Mouse (Mus musculus) neural tube, embryonic 13.5 days (tissue): ENCODE measurements at regions not wholly inside any gene's neighbourhood (a gene's known extent, or its start where the extent isn't known, plus 50 kb on each side); places are given as distances from the start of the nearest gene placed in this dataset.

Source experiments
- ATAC-seq: fragments of 200-750 bp; cut with Nextera tagmentation; 2 replicates; pipeline ENCODE4 v1.8.0; 2017; ENCODE audit warnings: low read depth, mild to moderate bottlenecking, moderate TSS enrichment, moderate library complexity
- H3K27ac ChIP-seq: fragments of 300-500 bp; sonication (generic); replicated peaks from 2 replicates; pipeline ENCODE4 v1.5.1; 2015; ENCODE audit warnings: moderate library complexity, mild to moderate bottlenecking, inconsistent platforms
- H3K27me3 ChIP-seq: fragments of 300-500 bp; sonication (generic); 2 replicates; pipeline ENCODE4 v1.6.1; 2015; ENCODE audit warnings: mild to moderate bottlenecking, inconsistent platforms
- H3K36me3 ChIP-seq: fragments of 300-500 bp; sonication (generic); 2 replicates; pipeline ENCODE4 v1.6.1; 2015; ENCODE audit warnings: mild to moderate bottlenecking, inconsistent platforms
- H3K4me1 ChIP-seq: fragments of 300-500 bp; sonication (generic); replicated peaks from 2 replicates; pipeline ENCODE4 v1.6.1; 2015; ENCODE audit warnings: inconsistent platforms
- H3K4me2 ChIP-seq: fragments of 300-500 bp; sonication (generic); 2 replicates; pipeline ENCODE4 v1.6.1; 2015; ENCODE audit warnings: inconsistent platforms, mild to moderate bottlenecking, moderate library complexity
- H3K4me3 ChIP-seq: fragments of 300-500 bp; sonication (generic); 2 replicates; pipeline ENCODE4 v1.5.1; 2015; ENCODE audit warnings: mild to moderate bottlenecking, inconsistent platforms
- H3K9ac ChIP-seq: fragments of 300-500 bp; sonication (generic); 2 replicates; pipeline ENCODE4 v1.6.1; 2015; ENCODE audit warnings: moderate library complexity, mild to moderate bottlenecking, inconsistent platforms
- H3K9me3 ChIP-seq: fragments of 300-500 bp; sonication (generic); 2 replicates; pipeline ENCODE4 v1.6.1; 2016; ENCODE audit warnings: inconsistent platforms
- WGBS: fragments of 180-500 bp; shearing (Covaris S2); methylation state at CpG from one replicate; pipeline ENCODE4 v1.1.7; 2015; 5-methylcytosine and 5-hydroxymethylcytosine counted together

DNA sequence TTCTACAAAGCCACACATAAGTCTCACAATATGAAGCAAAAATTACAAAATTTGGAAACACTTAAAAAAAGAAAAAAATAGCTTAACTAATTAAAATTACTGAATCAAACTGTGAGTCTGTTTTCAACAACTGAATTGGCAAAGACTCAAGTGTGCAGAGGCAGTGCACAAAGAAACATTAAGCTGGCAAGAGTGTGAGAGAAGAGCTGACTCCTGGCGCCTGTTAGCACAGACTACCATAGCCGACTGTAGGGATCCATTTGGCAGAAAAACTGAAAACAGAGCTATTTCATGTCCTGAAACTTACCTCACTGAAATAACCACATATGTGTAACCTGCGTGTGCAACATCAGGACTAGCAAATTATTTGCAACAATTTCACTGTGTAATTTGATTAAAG lies 746.4 kb upstream of the Cypt12 start:
- H3K27me3 ChIP-seq = no peaks in the 10 kb centered on the region
- H3K9ac ChIP-seq = no peak overlapping the region
- no peak overlapping the region for H3K4me2 ChIP-seq
- no peak overlapping the region for H3K27ac ChIP-seq
- H3K4me1 ChIP-seq = no peaks in the 10 kb centered on the region
- 84% methylated on average over 3 of the region's 3 CpGs for WGBS
- H3K9me3 ChIP-seq = no peaks in the 10 kb centered on the region
- H3K4me3 ChIP-seq = no peak overlapping the region
- no peak for ATAC-seq
- H3K36me3 ChIP-seq = no peaks in the 10 kb centered on the region

DNA sequence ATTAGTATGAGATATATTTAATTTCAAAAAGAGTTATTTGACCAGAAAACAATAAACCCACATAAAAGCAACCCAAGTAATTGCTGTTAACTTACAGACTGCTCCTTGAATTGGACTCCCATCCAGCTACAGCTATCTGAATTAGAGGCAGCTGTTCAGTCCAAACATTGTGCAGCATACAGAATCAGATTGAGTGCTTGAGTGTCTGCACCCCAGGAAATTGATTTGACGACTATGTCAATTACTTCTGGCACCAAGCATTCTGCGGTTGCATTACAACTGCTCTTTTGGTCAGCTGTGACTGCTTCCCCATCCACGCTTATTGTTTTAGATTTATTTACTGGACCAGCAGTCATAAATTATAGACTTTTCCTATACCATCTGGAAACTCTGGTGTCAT lies 734.2 kb upstream of the Cypt12 start:
- no peak overlapping the region for H3K27ac ChIP-seq
- H3K36me3 ChIP-seq = no peaks in the 10 kb centered on the region
- H3K4me2 ChIP-seq = no peak overlapping the region
- no peaks in the 10 kb centered on the region for H3K4me1 ChIP-seq
- ATAC-seq = peak; percentile 59
- H3K27me3 ChIP-seq = no peaks in the 10 kb centered on the region
- no peak overlapping the region for H3K4me3 ChIP-seq
- no peak overlapping the region for H3K9ac ChIP-seq
- no peaks in the 10 kb centered on the region for H3K9me3 ChIP-seq
- 20% methylated on average over 3 of the region's 3 CpGs for WGBS

DNA sequence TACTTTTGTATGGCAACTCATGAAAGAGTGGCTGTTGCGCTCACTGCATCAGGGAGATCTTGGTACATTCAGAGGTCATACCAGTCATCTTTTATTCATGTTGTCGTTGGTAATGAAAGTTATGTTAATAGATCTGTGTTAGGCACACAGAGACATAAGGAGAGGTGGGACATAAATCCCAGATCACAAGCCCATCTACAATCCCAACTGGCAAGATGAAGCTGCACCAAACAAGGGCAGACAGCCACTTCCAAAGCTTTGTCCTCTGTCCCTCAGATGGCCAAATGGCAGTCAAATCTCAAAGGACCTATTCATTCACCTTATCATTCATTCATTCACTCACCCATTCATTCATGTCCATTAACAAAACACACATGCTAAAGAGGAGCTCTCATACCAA lies 731.4 kb upstream of the Cypt12 start:
- H3K4me3 ChIP-seq = no peak overlapping the region

DNA sequence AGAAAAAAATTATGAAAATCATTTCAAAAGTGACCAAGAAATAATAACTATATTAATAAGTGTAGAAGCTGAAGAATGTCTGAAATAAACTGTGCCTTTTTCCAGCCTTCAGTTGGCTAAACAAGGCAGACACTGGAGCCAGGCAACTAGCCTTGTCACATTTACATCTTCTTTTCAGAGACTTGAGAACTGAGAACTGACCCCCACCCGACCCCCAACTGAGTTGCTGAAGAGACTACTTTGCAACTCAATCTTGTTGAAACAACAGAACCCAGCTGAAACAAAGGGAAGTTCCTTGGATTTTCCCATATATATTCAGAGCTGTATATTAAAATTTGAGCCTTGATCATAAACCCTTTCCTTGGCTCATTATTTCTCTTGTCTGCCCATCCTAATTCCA lies 709.8 kb upstream of the Cypt12 start:
- Histone ChIP-seq H3K9ac (no peak overlapping the region), H3K27ac (no peak overlapping the region), H3K4me3 (no peak overlapping the region), H3K36me3 (no peaks in the 10 kb centered on the region), H3K27me3 (no peaks in the 10 kb centered on the region), H3K4me2 (no peak overlapping the region), H3K9me3 (no peaks in the 10 kb centered on the region), H3K4me1 (no peaks in the 10 kb centered on the region)
- 6% methylated on average over 1 of the region's 1 CpGs for WGBS
- ATAC-seq = no peak

More for the DNA sequence above, 731.4 kb upstream of the Cypt12 start:
- no peaks in the 10 kb centered on the region for H3K27me3 ChIP-seq
- peak; percentile 27; the same call in 1 of the 2 replicates for ATAC-seq
- no peak overlapping the region for H3K27ac ChIP-seq
- no peaks in the 10 kb centered on the region for H3K4me1 ChIP-seq
- no peaks in the 10 kb centered on the region for H3K36me3 ChIP-seq
- WGBS = 28% methylated on average over 2 of the region's 2 CpGs
- H3K4me2 ChIP-seq = no peak overlapping the region
- H3K9ac ChIP-seq = no peak overlapping the region
- H3K9me3 ChIP-seq = no peaks in the 10 kb centered on the region

DNA sequence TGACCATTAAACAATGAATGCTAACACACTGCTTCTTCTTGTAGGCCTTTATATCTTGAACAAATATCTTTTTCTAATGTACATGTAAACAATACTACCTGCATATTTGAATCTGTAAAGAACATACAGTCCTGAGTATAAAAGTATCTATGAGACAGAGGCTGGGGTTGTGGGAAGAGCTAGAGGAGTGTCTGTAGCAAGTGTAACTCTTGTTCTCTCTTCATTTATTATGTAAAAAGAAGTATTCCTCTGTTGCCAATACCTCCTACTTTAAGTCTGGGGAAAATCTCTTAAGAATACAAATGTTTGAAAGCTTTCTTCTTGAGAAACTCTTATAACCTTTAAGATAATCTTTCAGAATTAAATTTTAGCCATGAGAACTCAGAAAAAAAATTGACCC lies 689.8 kb upstream of the Cypt12 start:
- H3K4me3 ChIP-seq = no peak overlapping the region
- no peak for ATAC-seq
- no peaks in the 10 kb centered on the region for H3K36me3 ChIP-seq
- H3K27ac ChIP-seq = no peak overlapping the region
- no peaks in the 10 kb centered on the region for H3K27me3 ChIP-seq
- H3K4me2 ChIP-seq = no peak overlapping the region
- no peaks in the 10 kb centered on the region for H3K4me1 ChIP-seq
- H3K9ac ChIP-seq = no peak overlapping the region
- H3K9me3 ChIP-seq = no peaks in the 10 kb centered on the region

DNA sequence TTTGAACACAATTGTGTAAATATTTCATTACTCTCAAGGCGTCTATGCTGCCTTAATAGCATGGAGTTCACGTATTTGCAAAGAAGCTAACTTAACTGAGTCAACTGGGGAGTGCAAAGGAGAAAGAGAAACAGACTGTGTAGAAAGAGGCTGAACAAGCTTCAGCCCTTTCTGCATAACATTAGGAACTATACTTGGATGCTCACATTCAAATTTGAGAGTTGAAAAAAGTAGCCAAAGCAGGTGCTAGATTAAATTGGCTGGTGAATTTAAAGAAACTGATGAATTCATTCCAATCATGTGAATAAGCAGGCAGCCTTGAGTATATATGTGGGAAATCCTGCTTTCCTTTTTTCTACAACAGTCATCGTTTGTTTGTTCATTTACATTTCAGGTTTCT lies 689.1 kb upstream of the Cypt12 start:
- no peaks in the 10 kb centered on the region for H3K36me3 ChIP-seq
- no peak overlapping the region for H3K4me3 ChIP-seq
- no peak overlapping the region for H3K9ac ChIP-seq
- ATAC-seq = no peak
- no peak overlapping the region for H3K27ac ChIP-seq
- WGBS = 83% methylated on average over 3 of the region's 3 CpGs
- H3K27me3 ChIP-seq = no peaks in the 10 kb centered on the region
- H3K4me1 ChIP-seq = no peaks in the 10 kb centered on the region
- no peaks in the 10 kb centered on the region for H3K9me3 ChIP-seq
- no peak overlapping the region for H3K4me2 ChIP-seq

DNA sequence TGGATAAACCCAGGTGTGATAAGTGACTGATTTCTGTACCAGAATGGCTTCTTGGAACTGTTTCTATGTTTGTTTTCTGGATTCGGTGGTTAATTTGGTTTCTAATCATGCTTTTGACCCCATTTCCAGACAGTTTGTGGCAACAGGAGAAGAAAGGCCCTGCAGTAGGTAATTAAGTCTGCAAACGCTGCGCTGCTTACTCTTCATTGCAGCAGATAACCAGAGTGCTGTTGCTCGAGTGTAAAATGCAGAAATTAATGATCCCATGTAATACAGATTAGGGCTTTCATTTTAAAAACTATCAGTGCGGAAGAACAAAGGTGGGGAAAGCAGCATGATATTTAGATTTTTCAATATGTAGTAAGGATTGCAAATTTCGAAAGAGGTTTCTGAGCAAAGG lies 667.0 kb upstream of the Cypt12 start:
- peak; percentile 77; the same call in 1 of the 2 replicates for ATAC-seq
- H3K36me3 ChIP-seq = no peaks in the 10 kb centered on the region
- H3K4me1 ChIP-seq = 0 out of 2 replicates have a peak, but pooled peaks cover 5% of the 10 kb centered on the region
- no peak overlapping the region for H3K9ac ChIP-seq
- no peaks in the 10 kb centered on the region for H3K27me3 ChIP-seq
- H3K9me3 ChIP-seq = no peaks in the 10 kb centered on the region
- 35% methylated on average over 6 of the region's 6 CpGs for WGBS
- peak overlapping the region; percentile 46 for H3K27ac ChIP-seq
- H3K4me3 ChIP-seq = no peak overlapping the region
- H3K4me2 ChIP-seq = no peak overlapping the region

DNA sequence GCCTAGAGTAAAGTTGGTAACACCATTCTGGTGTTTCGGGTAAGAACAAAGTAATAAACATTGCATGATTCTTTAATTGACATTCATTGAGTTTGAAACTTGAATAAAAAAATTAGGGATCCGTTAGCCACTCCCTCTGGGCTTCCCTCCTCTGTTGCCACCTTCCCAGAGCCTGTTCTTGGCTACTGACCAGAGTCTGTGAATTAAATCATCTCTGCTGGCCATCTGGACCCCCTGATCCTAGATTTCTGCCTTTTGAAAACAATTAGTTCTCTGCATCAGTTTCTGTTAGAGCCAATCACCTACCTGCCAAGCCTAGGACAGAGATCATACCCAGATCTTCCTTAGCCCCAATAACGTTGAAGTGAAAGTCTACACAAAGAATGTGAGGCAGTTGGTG lies 665.3 kb upstream of the Cypt12 start:
- ATAC-seq = no peak
- no peaks in the 10 kb centered on the region for H3K27me3 ChIP-seq
- 80% methylated on average over 3 of the region's 3 CpGs for WGBS

DNA sequence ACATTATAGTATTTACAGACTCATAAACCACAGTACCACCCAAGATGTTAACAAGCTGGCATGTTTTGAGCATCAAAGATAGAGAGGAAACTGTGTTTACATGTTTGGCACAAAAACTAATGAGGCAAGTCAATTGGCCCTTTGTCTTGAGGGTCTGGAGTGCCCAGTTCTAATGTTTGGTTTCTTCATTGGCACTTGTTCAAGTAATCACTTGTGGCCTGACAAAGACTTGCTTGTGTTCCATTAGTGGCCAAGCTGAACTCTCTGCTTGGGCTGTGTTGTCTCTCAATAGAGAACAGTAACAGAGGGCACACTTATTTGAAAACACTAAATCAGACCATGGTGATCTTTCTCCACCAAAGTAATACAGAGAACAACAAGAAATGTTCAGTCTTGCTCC lies 630.7 kb upstream of the Cypt12 start:
- no peak overlapping the region for H3K27ac ChIP-seq
- no peaks in the 10 kb centered on the region for H3K9me3 ChIP-seq
- H3K9ac ChIP-seq = no peak overlapping the region
- H3K4me2 ChIP-seq = no peak overlapping the region
- H3K4me3 ChIP-seq = no peak overlapping the region
- peaks cover 14% of the 10 kb centered on the region for H3K27me3 ChIP-seq
- H3K4me1 ChIP-seq = peaks cover 13% of the 10 kb centered on the region
- ATAC-seq = 0 out of 2 replicates have a peak, but pooled peaks have one; percentile 25
- H3K36me3 ChIP-seq = no peaks in the 10 kb centered on the region

More for the DNA sequence above, 665.3 kb upstream of the Cypt12 start:
- Histone ChIP-seq H3K9me3 (no peaks in the 10 kb centered on the region), H3K4me2 (no peak overlapping the region), H3K36me3 (no peaks in the 10 kb centered on the region), H3K27ac (no peak overlapping the region), H3K9ac (no peak overlapping the region), H3K4me1 (0 out of 2 replicates have a peak, but pooled peaks cover 5% of the 10 kb centered on the region), H3K4me3 (no peak overlapping the region)

DNA sequence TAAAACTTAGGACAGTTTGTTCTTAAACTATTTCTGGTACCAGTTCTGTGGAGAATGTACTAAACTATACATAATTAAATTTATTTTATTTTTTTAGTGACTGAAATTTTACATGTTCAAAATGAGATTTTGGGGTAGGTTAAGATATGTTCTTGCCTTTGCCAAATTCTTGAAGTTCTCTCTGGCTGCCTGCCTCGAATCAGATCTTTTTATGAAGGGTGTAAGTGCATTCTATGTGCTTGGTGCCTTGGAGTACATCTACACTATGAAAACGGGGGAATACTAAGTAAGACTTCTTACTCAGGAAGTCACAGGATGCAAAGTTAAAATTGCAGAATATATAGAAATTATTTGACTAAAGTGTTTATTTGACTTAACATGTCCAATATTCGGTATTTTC lies 629.8 kb upstream of the Cypt12 start:
- H3K36me3 ChIP-seq = no peaks in the 10 kb centered on the region
- ATAC-seq = no peak
- H3K4me1 ChIP-seq = peaks cover 19% of the 10 kb centered on the region
- no peak overlapping the region for H3K9ac ChIP-seq
- H3K27ac ChIP-seq = no peak overlapping the region
- H3K27me3 ChIP-seq = peaks cover 14% of the 10 kb centered on the region
- no peaks in the 10 kb centered on the region for H3K9me3 ChIP-seq
- H3K4me2 ChIP-seq = no peak overlapping the region
- H3K4me3 ChIP-seq = no peak overlapping the region
- 88% methylated on average over 3 of the region's 3 CpGs for WGBS

DNA sequence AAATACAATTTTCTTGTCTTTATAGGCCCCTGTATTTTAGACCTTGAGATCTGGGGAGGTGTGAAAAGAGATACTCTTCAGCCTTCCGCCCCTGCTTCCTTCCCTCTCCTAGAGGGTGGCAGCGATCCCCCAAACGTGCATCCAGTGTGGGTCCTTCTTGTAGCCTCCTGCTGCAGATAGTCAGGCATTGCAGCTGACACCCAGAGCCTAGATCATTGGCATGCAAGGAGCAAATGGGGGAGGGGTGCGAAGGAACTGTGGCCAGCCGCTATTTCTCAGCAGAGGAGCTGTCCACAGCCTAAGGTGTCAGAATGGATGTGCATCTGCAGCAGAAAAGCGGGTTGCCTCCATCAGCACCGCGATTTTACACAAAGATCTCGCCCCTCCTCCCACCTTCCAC lies 629.0 kb upstream of the Cypt12 start:
- WGBS = 8% methylated on average over 9 of the region's 9 CpGs
- peak overlapping the region; percentile 87 for H3K27ac ChIP-seq
- ATAC-seq = peak; percentile 88
- peak overlapping the region; percentile 49; the same call in 1 of the 2 replicates for H3K9ac ChIP-seq
- no peaks in the 10 kb centered on the region for H3K36me3 ChIP-seq
- H3K9me3 ChIP-seq = no peaks in the 10 kb centered on the region
- H3K4me1 ChIP-seq = peaks cover 21% of the 10 kb centered on the region
- peak overlapping the region; percentile 34 for H3K4me2 ChIP-seq
- peaks cover 9% of the 10 kb centered on the region for H3K27me3 ChIP-seq
- H3K4me3 ChIP-seq = no peak overlapping the region

DNA sequence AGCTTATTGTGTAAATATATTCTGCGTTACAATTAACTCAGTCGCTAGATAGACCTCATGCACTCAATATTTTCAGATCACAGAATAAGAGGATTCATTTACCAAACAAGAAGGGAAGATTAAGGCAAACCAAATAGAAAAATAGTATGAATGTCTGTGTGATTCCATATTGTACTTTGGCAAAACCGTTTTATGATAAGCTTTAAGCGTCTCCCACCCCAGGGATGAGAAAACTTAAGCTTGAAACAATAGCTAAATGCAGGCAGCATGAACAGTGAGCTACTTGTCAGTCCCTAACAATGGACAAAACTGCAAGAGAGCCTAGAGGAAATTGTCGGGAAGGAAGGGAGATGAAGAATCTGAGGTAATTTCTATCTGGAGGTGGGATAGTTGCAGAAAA lies 628.3 kb upstream of the Cypt12 start:
- no peaks in the 10 kb centered on the region for H3K9me3 ChIP-seq
- no peaks in the 10 kb centered on the region for H3K36me3 ChIP-seq
- H3K4me3 ChIP-seq = no peak overlapping the region
- H3K27me3 ChIP-seq = peaks cover 7% of the 10 kb centered on the region; the same call in 1 of the 2 replicates
- peak overlapping the region; percentile 71; the same call in 1 of the 2 replicates for H3K27ac ChIP-seq
- H3K9ac ChIP-seq = peak overlapping the region; percentile 18; the same call in 1 of the 2 replicates
- no peak overlapping the region for H3K4me2 ChIP-seq
- peaks cover 28% of the 10 kb centered on the region for H3K4me1 ChIP-seq
- no peak for ATAC-seq
- 52% methylated on average over 5 of the region's 5 CpGs for WGBS

DNA sequence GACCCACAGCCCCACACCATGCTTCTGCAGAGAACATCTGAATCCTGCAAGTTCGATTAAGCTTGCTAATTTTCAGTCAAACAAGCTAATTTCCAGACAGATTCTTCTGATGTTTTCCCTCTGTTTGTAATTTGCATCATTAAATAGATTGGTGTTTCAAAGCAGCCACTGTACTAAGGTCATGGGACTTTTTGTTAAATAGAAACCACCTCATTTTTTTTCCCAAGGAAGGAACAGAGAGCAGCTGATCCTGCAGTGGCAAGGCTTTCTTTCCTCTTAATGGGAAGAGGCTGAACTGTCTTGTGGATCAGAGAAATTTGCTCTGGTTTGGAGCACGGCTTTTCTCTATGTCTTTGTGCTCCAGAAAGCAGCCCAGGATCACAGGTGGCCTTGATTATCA lies 625.9 kb upstream of the Cypt12 start:
- ATAC-seq = no peak
- peaks cover 41% of the 10 kb centered on the region for H3K4me1 ChIP-seq
- H3K9me3 ChIP-seq = no peaks in the 10 kb centered on the region
- no peak overlapping the region for H3K4me3 ChIP-seq
- peak overlapping the region; percentile 60 for H3K9ac ChIP-seq
- peaks cover 7% of the 10 kb centered on the region; the same call in 1 of the 2 replicates for H3K27me3 ChIP-seq
- peak overlapping the region; percentile 85 for H3K27ac ChIP-seq
- 45% methylated on average over 2 of the region's 2 CpGs for WGBS
- H3K4me2 ChIP-seq = peak overlapping the region; percentile 13; the same call in 1 of the 2 replicates
- H3K36me3 ChIP-seq = no peaks in the 10 kb centered on the region
